Mouse (Mus musculus) C2C12 (cell line): ENCODE measurements around the gene Gm21118. TPM values are rescaled to one million over a fixed set of nuclear protein-coding genes. Genes with fewer than 3 reads are reported as not detected.
"Not testable (repeated sequence)": the region's sequence is repeated elsewhere in the genome, so short reads cannot be mapped to it uniquely, and the experiment has no call there.

Experiments
- H3K27me3 ChIP-seq: one replicate; pipeline ENCODE4 v1.6.1; 2011; ENCODE audit not compliant: control insufficient read depth, insufficient read depth, insufficient read length
- H3K36me3 ChIP-seq: one replicate; pipeline ENCODE4 v1.6.1; 2011; ENCODE audit not compliant: control insufficient read depth, insufficient read depth
- H3K4me3 ChIP-seq: one replicate; pipeline ENCODE4 v1.5.1; 2011; ENCODE audit warnings: mild to moderate bottlenecking, control low read depth; ENCODE audit not compliant: poor library complexity, insufficient read depth, severe bottlenecking
- H3K79me2 ChIP-seq: one replicate; pipeline ENCODE4 v1.6.1; 2011; ENCODE audit not compliant: control insufficient read depth, insufficient read depth
- H3K79me3 ChIP-seq: one replicate; pipeline ENCODE4 v1.6.1; 2011; ENCODE audit warnings: low read depth, control low read depth
- H3ac ChIP-seq: one replicate; pipeline ENCODE3; 2011; ENCODE audit warnings: low read depth; ENCODE audit not compliant: control insufficient read depth, insufficient read length
- long read RNA-seq, 2 experiments: library from polyadenylated mRNA; unstranded; transcript quantifications; one replicate each; pipeline ENCODE4 v2.0.0; 2019 to 2020
- polyA plus RNA-seq: library from polyadenylated mRNA; unstranded; fragments of >200 nt; fragmentation: generic; extraction: Trizol; gene quantifications from one replicate; pipeline ENCODE4 v1.2.1, GENCODE M21; 2012; ENCODE audit warnings: missing spikeins

Gm21118 gene
- polyA plus RNA-seq, result not detected
- long read RNA-seq, experiment 1, result 0 reads
- long read RNA-seq, experiment 2, result 0 reads

DNA sequence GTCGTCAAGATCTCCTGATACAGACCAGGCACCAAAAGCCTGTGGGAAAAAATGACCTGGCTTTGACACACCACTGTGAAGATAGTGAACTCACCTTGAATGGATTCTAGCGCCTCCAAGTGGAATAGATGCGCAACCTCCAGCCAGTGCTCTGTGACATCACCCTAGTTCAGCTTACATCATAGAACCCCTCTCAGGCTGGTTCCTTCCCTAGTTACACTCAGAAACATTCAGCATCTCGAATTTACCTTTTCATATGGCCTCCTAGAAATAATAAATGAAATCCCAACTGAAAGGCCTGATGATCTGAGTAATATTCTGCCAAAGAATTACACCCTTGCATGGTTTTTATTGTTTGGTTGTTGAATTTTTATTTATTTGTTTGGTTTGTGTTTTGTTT, at the start of gene Gm21118:
Gm21118 (minus strand) TSS at position 101 of the 400 bp plus-strand sequence.
- H3K79me2 ChIP-seq, H3K79me3 ChIP-seq, H3ac ChIP-seq, H3K36me3 ChIP-seq, H3K4me3 ChIP-seq, H3K27me3 ChIP-seq: not testable (repeated sequence)

DNA sequence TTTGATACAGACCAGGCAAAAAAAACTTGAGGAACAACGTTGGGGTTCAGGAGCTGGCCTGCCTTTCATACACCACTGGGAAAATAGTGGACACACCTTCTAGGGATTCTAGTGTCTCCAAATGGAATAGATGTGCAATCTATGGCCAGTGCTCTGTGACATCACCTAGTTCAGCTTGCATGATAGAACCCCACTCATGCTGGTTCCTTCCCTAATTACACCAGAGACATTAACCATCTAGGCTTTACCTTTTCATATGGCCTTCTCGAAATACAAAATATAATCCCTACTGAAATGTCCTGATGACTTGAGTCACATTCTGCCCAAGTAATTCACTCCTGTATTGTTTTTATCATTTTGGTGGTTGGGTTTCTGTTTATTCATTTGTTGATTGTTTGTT, 29.7 kb upstream of the Gm21118 start, which contains the start of the genes Gm29423 and Gm29644:
Gm29423 (minus strand) TSS at position 101 of the 400 bp plus-strand sequence.
Gm29644 (minus strand) TSS at position 157 of the 400 bp plus-strand sequence.
- not testable (repeated sequence) for H3K36me3 ChIP-seq, H3K79me3 ChIP-seq, H3ac ChIP-seq, H3K27me3 ChIP-seq, H3K79me2 ChIP-seq, H3K4me3 ChIP-seq

Other genes with a start within 250 kb of the Gm21118 start
- not detected for gene Gm29423, start 29.6 kb upstream of the Gm21118 start, polyA plus RNA-seq
- not detected for gene Gm29644, start 29.7 kb upstream of the Gm21118 start, polyA plus RNA-seq
- not detected for gene Gm20888, start 168.2 kb upstream of the Gm21118 start, polyA plus RNA-seq